Mouse (Mus musculus) right cerebral cortex, postnatal 14 days (tissue): ENCODE data around the gene Cd55.
"Not testable (repeated sequence)": the region's sequence is repeated elsewhere in the genome, so short reads cannot be mapped to it uniquely, and the experiment has no call there.

ENCODE experiments used
- DNase-seq: peaks from one replicate; pipeline ENCODE4 v3.0.0; 2022

Gene Cd55

DNA sequence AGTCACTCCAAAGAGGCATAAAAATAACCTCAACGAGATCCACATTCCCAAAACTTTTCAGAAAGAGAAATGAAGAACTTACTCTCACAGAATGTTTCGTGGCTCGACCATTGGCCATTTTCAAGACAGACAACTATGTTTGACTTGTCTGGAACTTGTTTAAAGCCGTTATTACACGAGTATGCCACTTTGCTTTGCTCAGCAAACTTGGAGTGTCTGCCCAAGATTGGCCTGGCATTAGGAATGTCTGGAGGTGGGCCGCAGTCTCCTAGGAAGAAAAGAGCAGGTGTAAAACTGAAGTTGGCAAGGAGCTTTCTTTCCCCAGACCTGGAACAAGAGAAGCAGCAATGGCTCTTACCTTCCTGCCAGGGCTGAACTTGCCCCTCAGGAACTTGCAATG, 40.5 kb downstream of the Cd55 start:
- not testable (repeated sequence) for DNase-seq

DNA sequence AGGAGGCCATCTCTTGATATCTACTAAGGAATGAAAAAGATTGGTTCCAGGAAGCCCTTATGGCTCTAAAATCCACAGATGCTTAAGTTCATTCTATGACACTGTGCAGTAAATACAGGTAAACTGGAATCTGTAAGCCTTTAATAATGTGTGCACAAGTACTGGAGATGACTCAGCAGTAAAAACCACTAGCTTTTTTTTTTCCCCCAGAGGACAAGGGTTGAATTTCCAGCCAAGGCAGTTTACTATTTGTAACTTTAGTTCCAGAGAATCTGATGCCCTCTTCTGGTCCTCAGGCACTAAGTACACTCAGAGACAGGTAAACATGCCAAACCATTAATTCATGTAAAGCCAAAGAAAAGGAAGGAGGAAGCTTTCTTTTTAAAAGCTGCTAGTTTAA, 65.4 kb downstream of the Cd55 start:
- not testable (repeated sequence) for DNase-seq
